Mouse (Mus musculus) hindbrain, embryonic 10.5 days (tissue): ENCODE measurements at regions not wholly inside any gene's neighbourhood (a gene's known extent, or its start where the extent isn't known, plus 50 kb on each side); places are given as distances from the start of the nearest gene placed in this dataset.

Experiments
- DNase-seq: peaks from one replicate; pipeline ENCODE4 v3.0.0-alpha.2; 2017; ENCODE audit warnings: low spot score
- H3K27ac ChIP-seq: fragments of 300-500 bp; sonication (generic); 2 replicates; pipeline ENCODE4 v1.5.1; 2016; ENCODE audit warnings: mild to moderate bottlenecking, moderate library complexity
- H3K27me3 ChIP-seq: fragments of 300-500 bp; sonication (generic); 2 replicates; pipeline ENCODE4 v1.6.1; 2016; ENCODE audit warnings: mild to moderate bottlenecking; ENCODE audit not compliant: poor library complexity, insufficient read depth, severe bottlenecking
- H3K36me3 ChIP-seq: fragments of 300-500 bp; sonication (generic); 2 replicates; pipeline ENCODE4 v1.6.1; 2016; ENCODE audit warnings: mild to moderate bottlenecking, moderate library complexity
- H3K4me1 ChIP-seq: fragments of 300-500 bp; sonication (generic); replicated peaks from 2 replicates; pipeline ENCODE4 v1.6.1; 2016; ENCODE audit warnings: mild to moderate bottlenecking
- H3K4me3 ChIP-seq: fragments of 300-500 bp; sonication (generic); 2 replicates; pipeline ENCODE4 v1.5.1; 2016; ENCODE audit warnings: mild to moderate bottlenecking, moderate library complexity
- H3K9me3 ChIP-seq: fragments of 300-500 bp; sonication (generic); 2 replicates; pipeline ENCODE4 v1.6.1; 2016; ENCODE audit warnings: mild to moderate bottlenecking, moderate library complexity
- WGBS: fragments of 180-500 bp; shearing (Covaris S2); methylation state at CpG from one replicate; pipeline ENCODE4 v1.1.7; 2016; 5-methylcytosine and 5-hydroxymethylcytosine counted together

GRCm38 (mm10) chr10:98806798-98807535 lies 107.2 kb upstream of the Atp2b1 start:
- H3K36me3 ChIP-seq = no peaks in the 10 kb centered on the region
- H3K9me3 ChIP-seq = no peaks in the 10 kb centered on the region
- H3K4me3 ChIP-seq = no peak overlapping the region
- no peak overlapping the region for H3K27ac ChIP-seq
- H3K4me1 ChIP-seq = no peaks in the 10 kb centered on the region
- WGBS = 77% methylated on average over 19 of the region's 19 CpGs
- H3K27me3 ChIP-seq = no peaks in the 10 kb centered on the region
- peak; percentile 16 for DNase-seq

- 74% methylated on average over 4 of the region's 4 CpGs for WGBS
- no peaks in the 10 kb centered on the region for H3K4me1 ChIP-seq
- no peaks in the 10 kb centered on the region for H3K36me3 ChIP-seq
- H3K27ac ChIP-seq = no peak overlapping the region
- H3K27me3 ChIP-seq = no peaks in the 10 kb centered on the region
- H3K9me3 ChIP-seq = no peaks in the 10 kb centered on the region
- no peak for DNase-seq
- no peak overlapping the region for H3K4me3 ChIP-seq
Observed at GRCm38 (mm10) chr10:98808644-98809043, 105.6 kb upstream of the Atp2b1 start.

- no peak for DNase-seq
- Histone ChIP-seq H3K4me3 (no peak overlapping the region), H3K27ac (no peak overlapping the region), H3K27me3 (no peaks in the 10 kb centered on the region), H3K4me1 (no peaks in the 10 kb centered on the region), H3K9me3 (no peaks in the 10 kb centered on the region), H3K36me3 (no peaks in the 10 kb centered on the region)
- WGBS = 91% methylated on average over 5 of the region's 5 CpGs
Observed at GRCm38 (mm10) chr10:98829051-98829450, 85.2 kb upstream of the Atp2b1 start.

GRCm38 (mm10) chr10:98831488-98831887 lies 82.7 kb upstream of the Atp2b1 start:
- no peak for DNase-seq
- H3K27ac ChIP-seq = no peak overlapping the region
- no peak overlapping the region for H3K4me3 ChIP-seq
- no peaks in the 10 kb centered on the region for H3K4me1 ChIP-seq
- H3K27me3 ChIP-seq = no peaks in the 10 kb centered on the region
- 90% methylated on average over 7 of the region's 7 CpGs for WGBS
- no peaks in the 10 kb centered on the region for H3K9me3 ChIP-seq
- H3K36me3 ChIP-seq = no peaks in the 10 kb centered on the region

GRCm38 (mm10) chr10:98837289-98838181 lies 76.7 kb upstream of the Atp2b1 start:
- Histone ChIP-seq H3K9me3 (peaks cover 6% of the 10 kb centered on the region; the same call in 1 of the 2 replicates), H3K4me3 (no peak overlapping the region), H3K4me1 (no peaks in the 10 kb centered on the region), H3K36me3 (no peaks in the 10 kb centered on the region), H3K27me3 (no peaks in the 10 kb centered on the region), H3K27ac (no peak overlapping the region)
- WGBS = 84% methylated on average over 16 of the region's 16 CpGs
- no peak for DNase-seq

- DNase-seq = no peak
- H3K9me3 ChIP-seq = peaks cover 22% of the 10 kb centered on the region
- H3K27ac ChIP-seq = no peak overlapping the region
- WGBS = 92% methylated on average over 8 of the region's 8 CpGs
- no peaks in the 10 kb centered on the region for H3K4me1 ChIP-seq
- H3K36me3 ChIP-seq = no peaks in the 10 kb centered on the region
- H3K4me3 ChIP-seq = no peak overlapping the region
- no peaks in the 10 kb centered on the region for H3K27me3 ChIP-seq
Observed at GRCm38 (mm10) chr10:98838926-98839679, 75.1 kb upstream of the Atp2b1 start.

GRCm38 (mm10) chr10:98839963-98840362 lies 74.2 kb upstream of the Atp2b1 start:
- H3K4me1 ChIP-seq = no peaks in the 10 kb centered on the region
- H3K27me3 ChIP-seq = no peaks in the 10 kb centered on the region
- H3K36me3 ChIP-seq = no peaks in the 10 kb centered on the region
- peaks cover 31% of the 10 kb centered on the region for H3K9me3 ChIP-seq
- no peak overlapping the region for H3K4me3 ChIP-seq
- H3K27ac ChIP-seq = no peak overlapping the region
- WGBS = 94% methylated on average over 11 of the region's 11 CpGs
- no peak for DNase-seq

GRCm38 (mm10) chr10:98840411-98840810 lies 73.8 kb upstream of the Atp2b1 start:
- no peak overlapping the region for H3K4me3 ChIP-seq
- H3K27ac ChIP-seq = no peak overlapping the region
- DNase-seq = no peak
- WGBS = 93% methylated on average over 8 of the region's 8 CpGs
- no peaks in the 10 kb centered on the region for H3K27me3 ChIP-seq
- no peaks in the 10 kb centered on the region for H3K36me3 ChIP-seq
- H3K4me1 ChIP-seq = no peaks in the 10 kb centered on the region
- peaks cover 31% of the 10 kb centered on the region for H3K9me3 ChIP-seq

- peaks cover 31% of the 10 kb centered on the region for H3K9me3 ChIP-seq
- H3K27me3 ChIP-seq = no peaks in the 10 kb centered on the region
- 87% methylated on average over 13 of the region's 13 CpGs for WGBS
- H3K4me1 ChIP-seq = no peaks in the 10 kb centered on the region
- no peaks in the 10 kb centered on the region for H3K36me3 ChIP-seq
- no peak for DNase-seq
- H3K27ac ChIP-seq = no peak overlapping the region
- no peak overlapping the region for H3K4me3 ChIP-seq
Observed at GRCm38 (mm10) chr10:98840957-98841831, 73.0 kb upstream of the Atp2b1 start.

GRCm38 (mm10) chr10:98841860-98842259 lies 72.3 kb upstream of the Atp2b1 start:
- DNase-seq = no peak
- WGBS = 90% methylated on average over 3 of the region's 3 CpGs

GRCm38 (mm10) chr10:98842721-98843120 lies 71.5 kb upstream of the Atp2b1 start:
- 95% methylated on average over 1 of the region's 1 CpGs for WGBS
- DNase-seq = no peak
- H3K9me3 ChIP-seq = peaks cover 31% of the 10 kb centered on the region

More at GRCm38 (mm10) chr10:98841860-98842259, 72.3 kb upstream of the Atp2b1 start:
- no peak overlapping the region for H3K27ac ChIP-seq
- H3K9me3 ChIP-seq = peaks cover 31% of the 10 kb centered on the region
- H3K4me1 ChIP-seq = no peaks in the 10 kb centered on the region
- H3K27me3 ChIP-seq = no peaks in the 10 kb centered on the region
- H3K4me3 ChIP-seq = no peak overlapping the region
- no peaks in the 10 kb centered on the region for H3K36me3 ChIP-seq

GRCm38 (mm10) chr10:98849851-98850250 lies 64.4 kb upstream of the Atp2b1 start:
- H3K27ac ChIP-seq = no peak overlapping the region
- H3K36me3 ChIP-seq = no peaks in the 10 kb centered on the region
- H3K9me3 ChIP-seq = peaks cover 1% of the 10 kb centered on the region; the same call in 1 of the 2 replicates
- no peak overlapping the region for H3K4me3 ChIP-seq
- no peak for DNase-seq
- WGBS = 92% methylated on average over 3 of the region's 3 CpGs
- H3K27me3 ChIP-seq = no peaks in the 10 kb centered on the region
- no peaks in the 10 kb centered on the region for H3K4me1 ChIP-seq

More at GRCm38 (mm10) chr10:98842721-98843120, 71.5 kb upstream of the Atp2b1 start:
- Histone ChIP-seq H3K36me3 (no peaks in the 10 kb centered on the region), H3K27ac (no peak overlapping the region), H3K4me1 (no peaks in the 10 kb centered on the region), H3K4me3 (no peak overlapping the region), H3K27me3 (no peaks in the 10 kb centered on the region)
